Mouse (Mus musculus): ENCODE data around the gene Stoml1.

DNA sequence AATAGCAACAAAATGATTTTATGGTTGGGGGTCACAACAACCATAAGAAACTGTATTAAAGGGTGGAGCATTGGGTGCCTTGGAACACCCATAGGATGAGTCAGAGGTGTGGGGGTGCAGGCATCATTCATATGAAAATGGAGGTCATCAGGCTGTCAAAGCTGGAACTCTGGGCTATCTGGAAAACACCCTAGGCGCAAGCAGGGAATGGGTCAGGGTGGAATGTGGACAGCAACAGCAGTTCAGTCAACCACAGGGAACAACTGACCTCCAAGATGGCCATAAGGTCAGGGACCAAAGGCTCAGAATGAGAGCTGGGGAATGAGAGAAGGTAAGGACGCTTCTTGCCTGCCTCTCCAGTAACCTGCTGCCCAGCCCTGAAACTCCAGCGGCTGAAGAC, 34.4 kb upstream of the Stoml1 start:
- TF ChIP-seq CTCF (IDR thresholded peaks at IDR 0.05; ENCODE audit: insufficient read depth, low read length), result no peak
- no peak for TF ChIP-seq POLR2A (IDR thresholded peaks at IDR 0.05; ENCODE audit: borderline replicate concordance, extremely low read depth, low read depth, low read length)

Measured in lung, adult 2 months (tissue).